Mouse (Mus musculus): Measurements from ENCODE around the gene Lcmt2. TPM values are rescaled to one million over a fixed set of nuclear protein-coding genes. Genes with fewer than 3 reads are reported as not detected.
A peak's percentile ranks its signal among the peaks of the same experiment; 100 is the strongest.
"Not testable (repeated sequence)": the region's sequence is repeated elsewhere in the genome, so short reads cannot be mapped to it uniquely, and the experiment has no call there.

Gene Lcmt2
- polyA plus RNA-seq, 1 experiment from 2014 or later, result 14.9 TPM

DNA sequence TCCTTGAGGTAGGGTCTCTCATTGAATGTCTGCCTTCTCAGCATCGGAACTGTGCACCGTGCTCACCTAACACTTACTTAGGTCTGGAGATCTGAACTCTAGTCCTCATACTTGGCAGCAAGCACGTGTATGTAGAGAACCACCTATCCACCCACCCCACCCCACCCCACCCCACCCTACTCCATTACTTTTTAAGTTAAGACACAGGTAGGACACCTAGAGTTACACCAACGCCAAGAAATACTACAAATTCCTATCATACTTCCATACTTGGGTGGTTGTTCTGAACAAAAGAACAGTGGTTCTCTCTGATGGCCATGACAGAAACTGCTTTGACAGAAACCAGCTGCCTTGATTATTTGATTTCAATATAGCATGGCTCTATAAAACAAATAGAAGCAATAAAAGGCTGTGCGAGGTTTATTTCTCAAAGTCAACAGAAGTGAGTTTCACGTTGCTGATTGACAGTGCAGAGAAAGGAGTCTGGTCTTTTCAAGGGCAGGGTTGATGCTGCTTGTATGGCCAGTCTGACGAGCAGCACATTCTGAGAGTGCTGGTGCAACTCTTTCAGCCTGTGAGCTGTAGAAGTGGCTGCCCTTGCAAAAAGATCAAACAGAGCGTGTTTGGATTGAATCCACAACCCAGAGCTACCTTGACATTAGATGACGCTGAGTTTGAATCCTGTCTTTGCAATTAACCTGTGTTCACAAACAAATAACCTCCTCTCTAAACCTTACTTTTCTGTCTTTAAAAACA lies 11.4 kb downstream of the Lcmt2 start:
- peak; percentile 10 for DNase-seq (ENCODE audit: low spot score)
- H3K27ac ChIP-seq (replicated peaks; ENCODE audit: low read depth, low read length), result no peak overlapping the region
- 62% methylated on average over 9 of the region's 9 CpGs for WGBS

DNA sequence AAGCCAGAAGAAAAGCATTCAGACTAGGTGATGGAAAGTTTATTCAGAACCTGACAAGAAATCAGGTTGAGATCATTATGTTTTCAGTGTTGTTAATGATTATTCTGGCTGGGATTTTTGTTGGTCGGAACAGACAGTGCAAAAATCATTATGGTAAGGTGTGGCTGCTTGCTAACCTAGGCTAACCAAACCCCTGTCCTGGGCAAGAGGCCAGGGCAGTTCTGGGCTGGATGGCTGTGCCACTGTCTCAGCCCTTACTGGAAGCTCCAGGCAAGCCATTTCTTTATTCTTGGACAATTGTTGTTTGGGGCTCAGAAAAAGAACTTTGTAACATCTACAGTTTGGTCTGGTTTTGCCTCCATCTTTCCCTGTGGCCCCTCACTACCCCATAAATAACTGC lies 12.9 kb downstream of the Lcmt2 start:
- Histone ChIP-seq H3K27ac (replicated peaks; ENCODE audit: low read depth, low read length) (no peak overlapping the region), H3K4me2 (ENCODE audit: low read depth, low read length) (no peak overlapping the region)

More for the DNA sequence above, 11.4 kb downstream of the Lcmt2 start:
- no peak; the same call in 1 of the 2 replicates for ATAC-seq (ENCODE audit: low read depth)
- Histone ChIP-seq H3K9ac (ENCODE audit: low read depth, low read length) (no peak overlapping the region), H3K9me3 (ENCODE audit: control insufficient read depth, low read length) (no peaks in the 10 kb centered on the region), H3K4me2 (ENCODE audit: low read depth, low read length) (no peak overlapping the region), H3K36me3 (ENCODE audit: control insufficient read depth, insufficient read depth, low read length) (no peaks in the 10 kb centered on the region), H3K27me3 (replicated peaks; ENCODE audit: control insufficient read depth, insufficient read depth, low read length) (no peaks in the 10 kb centered on the region), H3K4me1 (ENCODE audit: control insufficient read depth, insufficient read depth, low read length) (no peaks in the 10 kb centered on the region), H3K4me3 (ENCODE audit: low read depth, low read length) (no peak overlapping the region)

DNA sequence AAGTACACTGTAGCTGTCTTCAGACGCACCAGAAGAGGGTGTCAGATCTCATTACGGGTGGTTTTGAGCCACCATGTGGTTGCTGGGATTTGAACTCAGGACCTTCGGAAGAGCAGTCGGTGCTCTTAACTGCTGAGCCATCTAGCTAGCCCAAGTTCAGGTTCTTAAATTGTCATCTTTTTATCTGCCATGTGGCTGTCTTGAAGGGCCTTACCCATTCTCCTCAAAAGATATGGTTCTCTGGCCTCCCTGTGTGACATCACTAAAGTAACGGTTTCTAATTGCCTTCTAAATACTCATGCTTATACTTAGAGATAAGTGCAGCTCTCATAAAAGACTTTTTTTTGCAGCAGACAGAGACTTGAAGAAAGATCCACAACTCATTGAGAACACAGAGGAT lies 14.2 kb downstream of the Lcmt2 start:
- WGBS, result 90% methylated on average over 5 of the region's 5 CpGs
- H3K36me3 ChIP-seq (ENCODE audit: control insufficient read depth, insufficient read depth, low read length), result not testable (repeated sequence)

More for the DNA sequence above, 12.9 kb downstream of the Lcmt2 start:
- no peak overlapping the region for H3K4me3 ChIP-seq (ENCODE audit: low read depth, low read length)
- H3K9me3 ChIP-seq (ENCODE audit: control insufficient read depth, low read length), result no peaks in the 10 kb centered on the region
- no peaks in the 10 kb centered on the region for H3K4me1 ChIP-seq (ENCODE audit: control insufficient read depth, insufficient read depth, low read length)
- no peak for ATAC-seq (ENCODE audit: low read depth)
- no peaks in the 10 kb centered on the region for H3K27me3 ChIP-seq (replicated peaks; ENCODE audit: control insufficient read depth, insufficient read depth, low read length)
- no peak for DNase-seq (ENCODE audit: low spot score)
- no peaks in the 10 kb centered on the region for H3K36me3 ChIP-seq (ENCODE audit: control insufficient read depth, insufficient read depth, low read length)
- 67% methylated on average over 1 of the region's 1 CpGs for WGBS
- H3K9ac ChIP-seq (ENCODE audit: low read depth, low read length), result no peak overlapping the region

DNA sequence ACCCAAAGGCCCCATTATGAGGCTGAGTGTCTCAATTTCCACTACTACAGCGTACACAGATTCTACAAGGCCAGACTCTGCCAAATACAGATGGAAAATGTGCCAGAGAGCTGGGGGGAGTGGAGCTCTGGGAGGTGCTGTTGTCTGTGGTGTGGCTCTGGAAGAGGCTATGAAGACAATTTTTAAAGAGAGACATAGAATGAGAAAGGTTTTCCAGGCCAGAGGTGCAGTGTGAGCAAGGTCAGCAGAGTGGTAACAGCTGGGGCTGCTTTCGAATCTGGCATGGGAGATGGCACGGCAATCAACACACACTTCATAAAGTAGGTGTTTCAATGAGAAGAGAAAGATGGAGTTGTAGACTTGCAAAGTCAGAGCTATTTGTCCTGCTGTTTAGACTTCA lies 21.2 kb downstream of the Lcmt2 start:
- H3K9me3 ChIP-seq (ENCODE audit: control insufficient read depth, low read length), result no peaks in the 10 kb centered on the region
- no peak overlapping the region for H3K9ac ChIP-seq (ENCODE audit: low read depth, low read length)
- H3K36me3 ChIP-seq (ENCODE audit: control insufficient read depth, insufficient read depth, low read length), result no peaks in the 10 kb centered on the region
- H3K27ac ChIP-seq (replicated peaks; ENCODE audit: low read depth, low read length), result no peak overlapping the region
- H3K4me2 ChIP-seq (ENCODE audit: low read depth, low read length), result no peak overlapping the region
- no peak overlapping the region for H3K4me3 ChIP-seq (ENCODE audit: low read depth, low read length)
- no peaks in the 10 kb centered on the region for H3K27me3 ChIP-seq (replicated peaks; ENCODE audit: control insufficient read depth, insufficient read depth, low read length)
- no peak for DNase-seq (ENCODE audit: low spot score)
- H3K4me1 ChIP-seq (ENCODE audit: control insufficient read depth, insufficient read depth, low read length), result no peaks in the 10 kb centered on the region
- 89% methylated on average over 3 of the region's 3 CpGs for WGBS
- ATAC-seq (ENCODE audit: low read depth), result no peak

More for the DNA sequence above, 14.2 kb downstream of the Lcmt2 start:
- DNase-seq (ENCODE audit: low spot score); H3K9me3 ChIP-seq (ENCODE audit: control insufficient read depth, low read length); H3K27me3 ChIP-seq (replicated peaks; ENCODE audit: control insufficient read depth, insufficient read depth, low read length); H3K4me1 ChIP-seq (ENCODE audit: control insufficient read depth, insufficient read depth, low read length); H3K27ac ChIP-seq (replicated peaks; ENCODE audit: low read depth, low read length); H3K4me3 ChIP-seq (ENCODE audit: low read depth, low read length); H3K9ac ChIP-seq (ENCODE audit: low read depth, low read length); ATAC-seq (ENCODE audit: low read depth); H3K4me2 ChIP-seq (ENCODE audit: low read depth, low read length): not testable (repeated sequence)

DNA sequence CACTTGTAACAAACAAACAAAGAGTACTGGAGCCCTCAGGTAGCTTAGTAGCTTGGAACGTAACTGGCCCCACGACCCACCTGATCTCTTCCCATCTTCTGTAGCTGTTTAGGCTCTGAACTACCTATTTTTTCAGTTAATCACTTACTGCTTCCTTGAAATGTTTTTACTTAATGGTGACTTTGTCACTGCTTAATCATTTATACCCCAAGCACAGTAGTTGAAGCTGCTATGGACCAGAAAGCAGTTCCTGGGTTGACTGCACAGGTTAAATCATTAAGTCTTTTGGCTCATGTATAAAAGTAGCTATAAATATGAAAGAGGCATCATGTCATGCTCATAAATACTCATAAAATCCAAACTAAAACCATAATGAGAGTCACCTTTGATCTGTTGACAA lies 25.0 kb downstream of the Lcmt2 start:
- DNase-seq (ENCODE audit: low spot score) (no peak), ATAC-seq (ENCODE audit: low read depth) (no peak)
- Histone ChIP-seq H3K4me1 (ENCODE audit: control insufficient read depth, insufficient read depth, low read length) (no peaks in the 10 kb centered on the region), H3K4me2 (ENCODE audit: low read depth, low read length) (no peak overlapping the region), H3K36me3 (ENCODE audit: control insufficient read depth, insufficient read depth, low read length) (no peaks in the 10 kb centered on the region), H3K9ac (ENCODE audit: low read depth, low read length) (no peak overlapping the region), H3K27ac (replicated peaks; ENCODE audit: low read depth, low read length) (no peak overlapping the region), H3K27me3 (replicated peaks; ENCODE audit: control insufficient read depth, insufficient read depth, low read length) (no peaks in the 10 kb centered on the region), H3K9me3 (ENCODE audit: control insufficient read depth, low read length) (no peaks in the 10 kb centered on the region), H3K4me3 (ENCODE audit: low read depth, low read length) (no peak overlapping the region)
- 88% methylated on average over 2 of the region's 2 CpGs for WGBS

DNA sequence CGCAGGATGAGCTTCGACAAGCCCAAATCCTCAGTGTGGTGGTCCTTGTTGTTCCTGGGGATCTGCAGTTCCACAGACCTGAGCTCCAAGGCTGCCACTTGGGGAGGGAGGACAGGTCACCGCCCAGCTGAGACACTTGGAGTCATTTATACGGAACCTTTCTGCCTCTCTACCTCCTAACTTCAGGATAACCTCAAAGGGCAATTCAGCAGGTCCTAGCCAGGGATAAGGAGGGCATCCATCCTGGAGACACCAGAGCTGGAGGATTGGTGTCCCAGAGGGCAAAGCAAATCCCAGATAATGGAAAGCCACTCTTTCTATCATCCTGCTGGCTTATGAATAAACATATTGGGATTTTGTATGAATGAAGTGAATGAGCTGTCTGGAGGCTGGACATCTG lies 30.8 kb downstream of the Lcmt2 start, which contains the start of gene Tgm7:
Gene Tgm7, minus strand, starts transcription at position 101 of the 400 bp plus-strand sequence.
- no peaks in the 10 kb centered on the region for H3K27me3 ChIP-seq (replicated peaks; ENCODE audit: control insufficient read depth, insufficient read depth, low read length)
- no peak within 1 kb of the TSS for H3K9ac ChIP-seq (ENCODE audit: low read depth, low read length)
- DNase-seq (ENCODE audit: low spot score), result no peak
- H3K4me3 ChIP-seq (ENCODE audit: low read depth, low read length), result no peak within 1 kb of the TSS
- H3K27ac ChIP-seq (replicated peaks; ENCODE audit: low read depth, low read length), result no peak within 1 kb of the TSS
- H3K9me3 ChIP-seq (ENCODE audit: control insufficient read depth, low read length), result no peaks in the 10 kb centered on the region
- 90% methylated on average over 4 of the region's 4 CpGs for WGBS
- H3K4me2 ChIP-seq (ENCODE audit: low read depth, low read length), result no peak within 1 kb of the TSS
- H3K4me1 ChIP-seq (ENCODE audit: control insufficient read depth, insufficient read depth, low read length), result no peaks in the 10 kb centered on the region
- no peak for ATAC-seq (ENCODE audit: low read depth)
- H3K36me3 ChIP-seq (ENCODE audit: control insufficient read depth, insufficient read depth, low read length), result no peaks in the 10 kb centered on the region

DNA sequence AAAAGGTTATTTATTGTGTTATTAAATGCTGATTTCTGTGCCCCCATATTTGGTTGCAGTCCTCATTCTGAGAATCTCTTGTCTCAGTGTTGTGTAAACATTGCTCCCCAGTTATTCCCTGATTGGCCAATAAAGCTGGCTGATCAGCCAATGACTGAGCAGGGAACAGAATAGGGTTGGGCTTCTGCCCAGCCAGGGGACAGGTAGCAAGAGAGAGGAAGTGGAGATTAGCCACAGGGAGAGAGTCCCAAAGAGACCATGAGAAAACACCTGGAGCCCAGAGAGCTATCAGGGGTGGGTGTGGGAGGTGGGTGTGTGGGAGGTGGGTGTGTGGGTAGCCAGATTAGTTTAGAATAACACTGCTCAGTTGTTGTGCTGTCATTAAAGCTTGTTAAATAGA lies 34.5 kb downstream of the Lcmt2 start:
- no peaks in the 10 kb centered on the region for H3K36me3 ChIP-seq (ENCODE audit: control insufficient read depth, insufficient read depth, low read length)
- no peak overlapping the region for H3K4me3 ChIP-seq (ENCODE audit: low read depth, low read length)
- no peaks in the 10 kb centered on the region for H3K9me3 ChIP-seq (ENCODE audit: control insufficient read depth, low read length)
- ATAC-seq (ENCODE audit: low read depth) (peak; percentile 65; the same call in 1 of the 2 replicates), DNase-seq (ENCODE audit: low spot score) (no peak)
- H3K4me2 ChIP-seq (ENCODE audit: low read depth, low read length), result no peak overlapping the region
- H3K27ac ChIP-seq (replicated peaks; ENCODE audit: low read depth, low read length), result no peak overlapping the region
- H3K27me3 ChIP-seq (replicated peaks; ENCODE audit: control insufficient read depth, insufficient read depth, low read length), result no peaks in the 10 kb centered on the region
- H3K4me1 ChIP-seq (ENCODE audit: control insufficient read depth, insufficient read depth, low read length), result no peaks in the 10 kb centered on the region
- no peak overlapping the region for H3K9ac ChIP-seq (ENCODE audit: low read depth, low read length)

DNA sequence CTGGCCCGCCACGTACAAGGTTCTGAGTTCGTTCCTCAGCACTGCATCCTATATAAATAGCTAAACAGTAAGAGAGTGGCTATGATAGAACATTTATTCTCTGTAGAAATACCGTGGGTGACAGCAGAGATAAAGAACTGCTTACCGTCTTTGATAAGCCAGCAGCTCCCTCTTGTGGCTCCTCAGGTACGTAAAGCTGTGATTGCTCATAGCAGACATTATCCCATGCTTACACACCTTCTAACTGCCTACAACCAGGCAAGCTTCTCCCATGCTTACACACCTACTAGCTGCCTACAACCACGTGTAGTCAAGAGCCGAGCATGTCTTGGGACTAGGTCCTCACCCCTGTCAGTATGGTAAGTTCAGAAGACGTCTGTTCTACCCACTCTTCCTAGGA lies 38.4 kb downstream of the Lcmt2 start:
- Histone ChIP-seq H3K4me2 (ENCODE audit: low read depth, low read length) (no peak overlapping the region), H3K4me1 (ENCODE audit: control insufficient read depth, insufficient read depth, low read length) (no peaks in the 10 kb centered on the region)
- no peak for ATAC-seq (ENCODE audit: low read depth)

DNA sequence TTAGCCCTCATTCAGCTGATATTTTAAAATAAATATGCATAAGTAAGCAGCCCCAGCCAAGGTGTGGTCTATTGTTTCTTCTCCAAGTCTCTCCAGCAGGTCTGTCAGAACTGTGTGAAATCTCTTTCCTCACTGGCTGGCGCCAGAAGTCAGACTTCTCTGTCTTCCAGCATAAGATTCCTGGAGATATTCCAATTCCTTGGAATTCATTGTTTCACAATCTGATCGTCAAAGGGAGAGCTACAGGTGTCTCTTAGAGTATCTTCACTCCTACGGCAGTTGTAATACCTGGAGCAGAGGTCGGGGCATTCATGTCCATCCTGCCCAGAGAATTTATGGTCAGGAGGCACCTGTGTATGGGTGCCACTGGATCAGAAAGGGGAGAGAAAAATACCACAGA lies 50.7 kb downstream of the Lcmt2 start:
- WGBS, result 73% methylated on average over 4 of the region's 4 CpGs
- no peak overlapping the region for H3K27ac ChIP-seq (replicated peaks; ENCODE audit: low read depth, low read length)
- no peaks in the 10 kb centered on the region; the same call in 1 of the 2 replicates for H3K4me1 ChIP-seq (ENCODE audit: control insufficient read depth, insufficient read depth, low read length)
- no peak overlapping the region for H3K9ac ChIP-seq (ENCODE audit: low read depth, low read length)
- no peaks in the 10 kb centered on the region for H3K9me3 ChIP-seq (ENCODE audit: control insufficient read depth, low read length)
- DNase-seq (ENCODE audit: low spot score), result no peak
- no peaks in the 10 kb centered on the region for H3K27me3 ChIP-seq (replicated peaks; ENCODE audit: control insufficient read depth, insufficient read depth, low read length)
- no peak for ATAC-seq (ENCODE audit: low read depth)
- no peak overlapping the region for H3K4me2 ChIP-seq (ENCODE audit: low read depth, low read length)
- no peaks in the 10 kb centered on the region for H3K36me3 ChIP-seq (ENCODE audit: control insufficient read depth, insufficient read depth, low read length)
- no peak overlapping the region for H3K4me3 ChIP-seq (ENCODE audit: low read depth, low read length)

More for the DNA sequence above, 38.4 kb downstream of the Lcmt2 start:
- H3K9ac ChIP-seq (ENCODE audit: low read depth, low read length), result no peak overlapping the region
- DNase-seq (ENCODE audit: low spot score), result peak; percentile 82
- H3K27me3 ChIP-seq (replicated peaks; ENCODE audit: control insufficient read depth, insufficient read depth, low read length), result no peaks in the 10 kb centered on the region
- H3K27ac ChIP-seq (replicated peaks; ENCODE audit: low read depth, low read length), result no peak overlapping the region
- no peaks in the 10 kb centered on the region for H3K9me3 ChIP-seq (ENCODE audit: control insufficient read depth, low read length)
- no peaks in the 10 kb centered on the region for H3K36me3 ChIP-seq (ENCODE audit: control insufficient read depth, insufficient read depth, low read length)
- H3K4me3 ChIP-seq (ENCODE audit: low read depth, low read length), result no peak overlapping the region
- 22% methylated on average over 9 of the region's 9 CpGs for WGBS
